In the genomic region with DNA sequence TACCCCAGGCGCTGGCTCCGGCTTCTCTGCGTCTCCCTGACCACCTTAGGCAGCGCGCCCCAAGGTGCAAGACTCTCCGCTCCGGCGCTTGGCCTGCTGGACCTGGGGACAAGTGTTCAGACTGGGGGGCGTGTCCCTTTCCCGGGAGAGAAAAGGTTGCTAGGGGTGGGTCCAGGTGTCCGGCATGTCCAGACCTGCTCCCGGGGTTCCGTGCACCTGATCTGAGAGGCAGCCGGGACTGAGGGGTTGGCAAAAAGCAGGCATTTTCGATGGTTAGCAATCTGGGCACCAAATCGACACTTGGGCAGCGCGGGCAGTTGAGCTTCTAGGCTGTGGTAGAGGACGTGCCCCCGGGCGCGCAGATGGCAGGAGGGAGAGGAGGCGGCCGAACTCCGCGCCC, we compare ENCODE assay signal across 9 mouse cellular contexts. TPM values are rescaled to one million over a fixed set of nuclear protein-coding genes. Genes with fewer than 3 reads are reported as not detected.
DNase-seq lines count a peak whose midpoint lies in the region; ATAC-seq and TF ChIP-seq lines count a peak whose summit lies in the region.
"Had no signal": no experiment of that assay in that cellular context is flagged by ENCODE, and none has a peak within 500 bp of the region (broad histone marks: within the 10 kb centered on the region; RNA-seq: fewer than 3 reads in every experiment).

No protein-coding gene starts in this region.

- H3K9ac ChIP-seq in intestine, embryonic 14.5 days (ENCODE audit: low read length), result no peak overlapping the region
- H3K9ac ChIP-seq in midbrain, postnatal 0 days (replicated peaks; ENCODE audit: low read length, poor library complexity, severe bottlenecking), result peak overlapping the region; percentile 76

- WGBS in intestine, embryonic 14.5 days, result 3% methylated on average over 26 of the region's 26 CpGs
- WGBS in midbrain, postnatal 0 days, result 2% methylated on average over 26 of the region's 26 CpGs

- H3K27ac ChIP-seq in layer of hippocampus, adult 2 months, result peak overlapping the region; percentile 95
- no peak overlapping the region for H3K27ac ChIP-seq in intestine, embryonic 14.5 days (ENCODE audit: low read depth)
- peak overlapping the region; percentile 76 for H3K27ac ChIP-seq in midbrain, postnatal 0 days (ENCODE audit: low read depth, low read length)

- DNase-seq in layer of hippocampus, adult 2 months (ENCODE audit: low spot score in 2 of 2), result no peak
- DNase-seq in layer of hippocampus, postnatal 25 days (ENCODE audit: extremely low spot score in 1 of 2, low spot score in 1 of 2), result no peak
- peak; percentile 72 for DNase-seq in cerebellum, postnatal 10 days
- DNase-seq in intestine, embryonic 14.5 days (ENCODE audit: low spot score), result peak; percentile 63
- no peak for DNase-seq in midbrain, postnatal 0 days (ENCODE audit: low spot score)
- no peak for DNase-seq in left cerebral cortex, adult 8-10 months (ENCODE audit: low spot score in 2 of 2)
- no peak for DNase-seq in retina, postnatal 1 day

- peak overlapping the region; percentile 90 for H3K4me3 ChIP-seq in layer of hippocampus, adult 2 months
- H3K4me3 ChIP-seq in intestine, embryonic 14.5 days (ENCODE audit: low read depth, low read length), result peak overlapping the region; percentile 35
- H3K4me3 ChIP-seq in midbrain, postnatal 0 days (ENCODE audit: low read depth, low read length), result peak overlapping the region; percentile 77

- ATAC-seq in intestine, embryonic 14.5 days (replicated peaks; ENCODE audit: low FRiP score, low TSS enrichment, low read depth), result no peak
- peak; percentile 15; the same call in 1 of the 2 replicates for ATAC-seq in midbrain, postnatal 0 days (ENCODE audit: low FRiP score)
- no peak for ATAC-seq in megakaryocyte progenitor cell, adult 5-6 weeks (replicated peaks; ENCODE audit: poor library complexity)

- H3K36me3 ChIP-seq in intestine, embryonic 14.5 days (ENCODE audit: control insufficient read depth, insufficient read depth, low read length), result no peaks in the 10 kb centered on the region
- H3K36me3 ChIP-seq in midbrain, postnatal 0 days (ENCODE audit: insufficient read depth, low read length), result no peaks in the 10 kb centered on the region

- peaks cover 44% of the 10 kb centered on the region for H3K27me3 ChIP-seq in intestine, embryonic 14.5 days (replicated peaks; ENCODE audit: control insufficient read depth, insufficient read depth, low read length)
- 0 out of 2 replicates have a peak, but pooled peaks cover 2% of the 10 kb centered on the region for H3K27me3 ChIP-seq in midbrain, postnatal 0 days (ENCODE audit: insufficient read depth, low read length)

- no peaks in the 10 kb centered on the region for H3K9me3 ChIP-seq in intestine, embryonic 14.5 days (ENCODE audit: control insufficient read depth, low read length)
- no peaks in the 10 kb centered on the region for H3K9me3 ChIP-seq in midbrain, postnatal 0 days (ENCODE audit: low read length)

- no peak for TF ChIP-seq CTCF in layer of hippocampus, adult 2 months (conservative IDR thresholded peaks at IDR 0.05)
- no peak for TF ChIP-seq CTCF in midbrain, postnatal 0 days (IDR thresholded peaks at IDR 0.05)

- peaks cover 10% of the 10 kb centered on the region for H3K4me1 ChIP-seq in intestine, embryonic 14.5 days (replicated peaks; ENCODE audit: control insufficient read depth, insufficient read depth, low read length)
- peaks cover 14% of the 10 kb centered on the region; the same call in 1 of the 2 replicates for H3K4me1 ChIP-seq in midbrain, postnatal 0 days (ENCODE audit: insufficient read depth, low read length)

- H3K4me2 ChIP-seq in intestine, embryonic 14.5 days (ENCODE audit: low read length), result peak overlapping the region; percentile 62
- peak overlapping the region; percentile 87 for H3K4me2 ChIP-seq in midbrain, postnatal 0 days (ENCODE audit: low read depth, low read length, poor library complexity, severe bottlenecking)

RNA-seq across cellular contexts. Expression of a gene that starts 4.7 kb away (rescaled TPM):
- 100 to 1,000 TPM in 1 of 2 experiments, 10 to 100 TPM in 1; 95.8 to 102 TPM for total RNA-seq in layer of hippocampus, adult 2 months (2021)
- total RNA-seq in layer of hippocampus, postnatal 25 days (2021), result 10 to 100 TPM; 74.4 to 96.5 TPM
- 0.26 and 0.41 TPM in 2 replicates for polyA plus RNA-seq in intestine, embryonic 14.5 days (2014; fragmentation: Nextera tagmentation; extraction: Ambion mirVana)
- total RNA-seq in midbrain, postnatal 0 days (2014; rRNA removed), result 39.1 and 42.1 TPM in 2 replicates
- 14.4 and 14.6 TPM in 2 replicates for polyA plus RNA-seq in midbrain, postnatal 0 days (2015; fragmentation: Nextera tagmentation; extraction: Ambion mirVana)
- 10 to 100 TPM; 42.5 to 65.6 (median 47.0) TPM for total RNA-seq in left cerebral cortex, adult 8-10 months (2022)
- total RNA-seq in megakaryocyte progenitor cell, adult 5-6 weeks (2015), result not detected in 2 replicates
- not detected in 2 replicates for total RNA-seq in megakaryocyte progenitor cell, adult 5-6 weeks (2017)
- total RNA-seq: MEL had no signal

RNA-seq across cellular contexts. Expression of a gene that starts 31.7 kb away (rescaled TPM):
- total RNA-seq in layer of hippocampus, adult 2 months (2021), result 10 to 100 TPM; 10.2 to 10.9 TPM
- total RNA-seq in layer of hippocampus, postnatal 25 days (2021), result 10 to 100 TPM in 1 of 2 experiments, 1 to 10 TPM in 1; 8.3 to 10.6 TPM
- polyA plus RNA-seq in intestine, embryonic 14.5 days (2014; fragmentation: Nextera tagmentation; extraction: Ambion mirVana), result 2.4 and 5.2 TPM in 2 replicates
- total RNA-seq in midbrain, postnatal 0 days (2014; rRNA removed), result 36.9 and 40.8 TPM in 2 replicates
- 21.0 and 27.4 TPM in 2 replicates for polyA plus RNA-seq in midbrain, postnatal 0 days (2015; fragmentation: Nextera tagmentation; extraction: Ambion mirVana)
- total RNA-seq in left cerebral cortex, adult 8-10 months (2022), result 10 to 100 TPM in 1 of 4 experiments, 1 to 10 TPM in 3; 6.5 to 11.3 (median 7.9) TPM
- 0.78 and 0.79 TPM in 2 replicates for total RNA-seq in megakaryocyte progenitor cell, adult 5-6 weeks (2015)
- 2.9 TPM in 1 of 2 replicates, not detected in the other for total RNA-seq in megakaryocyte progenitor cell, adult 5-6 weeks (2017)
- total RNA-seq: MEL had no signal

Comparison
In these comparisons a context has a peak if more than half of its experiments do, and no peak if none do; other contexts are left out.
1. DNase-seq: peak in cerebellum, postnatal 10 days (2 of 2) and intestine, embryonic 14.5 days (single experiment); none in layer of hippocampus, adult 2 months (0 of 2), layer of hippocampus, postnatal 25 days (0 of 2), midbrain, postnatal 0 days (single experiment), left cerebral cortex, adult 8-10 months (0 of 2) and retina, postnatal 1 day (single experiment).
2. H3K4me3 ChIP-seq: peak in every context shown above with its lines; median percentile 90 in layer of hippocampus, adult 2 months; 77 in midbrain, postnatal 0 days; 35 in intestine, embryonic 14.5 days.
3. RNA of a gene that starts 4.7 kb away (total RNA-seq): 95.8 to 102 TPM in layer of hippocampus, adult 2 months, 74.4 to 96.5 TPM in layer of hippocampus, postnatal 25 days, 42.5 to 65.6 TPM in left cerebral cortex, adult 8-10 months and 39.1 to 42.1 TPM in midbrain, postnatal 0 days; not detected in megakaryocyte progenitor cell, adult 5-6 weeks; every median in the first group is over 10 times any median in the second.